In genomic region chr14:62417501-62417900, GRCm38 (mm10) we compare ENCODE assay signal across 18 mouse cellular contexts. TPM values are rescaled to one million over a fixed set of nuclear protein-coding genes. Genes with fewer than 3 reads are reported as not detected.
DNase-seq lines count a peak whose midpoint lies in the region; ATAC-seq lines count a peak whose summit lies in the region.
"Had no signal": no experiment of that assay in that cellular context is flagged by ENCODE, and none has a peak within 500 bp of the region (broad histone marks: within the 10 kb centered on the region; RNA-seq: fewer than 3 reads in every experiment).

No protein-coding gene starts in this region.

- H3K4me3 ChIP-seq in forebrain, embryonic 12.5 days (replicated peaks): no peak overlapping the region
- no peak overlapping the region for H3K4me3 ChIP-seq in forebrain, embryonic 11.5 days (ENCODE audit: low read depth, low read length)
- no peak overlapping the region for H3K4me3 ChIP-seq in heart, embryonic 16.5 days (ENCODE audit: low read length)
- H3K4me3 ChIP-seq: embryonic facial prominence, embryonic 15.5 days; heart, adult 2 months; limb, embryonic 13.5 days; midbrain, embryonic 12.5 days had no signal

- intact Hi-C loops in heart, postnatal 25 days (cut with DNase I): loop anchor here (2.0 kb wide), 1 partner anchor 39 kb away; the partner anchor contains the start of gene Gucy1b2

- peaks cover 29% of the 10 kb centered on the region for H3K4me1 ChIP-seq in forebrain, embryonic 12.5 days
- H3K4me1 ChIP-seq in forebrain, embryonic 11.5 days (replicated peaks; ENCODE audit: control insufficient read depth, insufficient read depth, low read length): 0 out of 2 replicates have a peak, but pooled peaks cover 2% of the 10 kb centered on the region
- H3K4me1 ChIP-seq in heart, embryonic 16.5 days (ENCODE audit: control insufficient read depth, insufficient read depth, low read length): peaks cover 22% of the 10 kb centered on the region
- H3K4me1 ChIP-seq: embryonic facial prominence, embryonic 15.5 days had no signal

- no peak overlapping the region for H3K4me2 ChIP-seq in forebrain, embryonic 12.5 days
- no peak overlapping the region for H3K4me2 ChIP-seq in forebrain, embryonic 11.5 days (ENCODE audit: low read depth, low read length, severe bottlenecking)
- H3K4me2 ChIP-seq in heart, embryonic 16.5 days (ENCODE audit: low read depth, low read length): no peak overlapping the region
- H3K4me2 ChIP-seq: embryonic facial prominence, embryonic 15.5 days; limb, embryonic 13.5 days; midbrain, embryonic 12.5 days had no signal

- 92% methylated on average over 3 of the region's 3 CpGs for WGBS in forebrain, embryonic 12.5 days
- 91% methylated on average over 3 of the region's 3 CpGs for WGBS in forebrain, embryonic 11.5 days
- 69% methylated on average over 3 of the region's 3 CpGs for WGBS in heart, embryonic 16.5 days

- no peaks in the 10 kb centered on the region for H3K36me3 ChIP-seq in forebrain, embryonic 12.5 days (replicated peaks)
- no peaks in the 10 kb centered on the region for H3K36me3 ChIP-seq in forebrain, embryonic 11.5 days (ENCODE audit: control insufficient read depth, insufficient read depth, low read length)
- no peaks in the 10 kb centered on the region for H3K36me3 ChIP-seq in heart, embryonic 16.5 days (ENCODE audit: control insufficient read depth, insufficient read depth)
- H3K36me3 ChIP-seq: embryonic facial prominence, embryonic 15.5 days; limb, embryonic 13.5 days; midbrain, embryonic 12.5 days had no signal

- no peaks in the 10 kb centered on the region for H3K27me3 ChIP-seq in forebrain, embryonic 12.5 days
- no peaks in the 10 kb centered on the region for H3K27me3 ChIP-seq in forebrain, embryonic 11.5 days (ENCODE audit: control insufficient read depth, insufficient read depth, low read length)
- H3K27me3 ChIP-seq in heart, embryonic 16.5 days (ENCODE audit: control insufficient read depth, insufficient read depth, low read length): no peaks in the 10 kb centered on the region
- H3K27me3 ChIP-seq: embryonic facial prominence, embryonic 15.5 days; limb, embryonic 13.5 days; midbrain, embryonic 12.5 days had no signal

- H3K27ac ChIP-seq in forebrain, embryonic 12.5 days: peak overlapping the region; percentile 82
- H3K27ac ChIP-seq in forebrain, embryonic 11.5 days (ENCODE audit: low read depth, low read length): no peak overlapping the region
- H3K27ac ChIP-seq in heart, embryonic 16.5 days (ENCODE audit: low read length): peak overlapping the region; percentile 49; the same call in 1 of the 2 replicates
- H3K27ac ChIP-seq: embryonic facial prominence, embryonic 15.5 days; heart, adult 2 months; limb, embryonic 13.5 days had no signal

- no peak for ATAC-seq in forebrain, embryonic 12.5 days (ENCODE audit: low FRiP score)
- no peak for ATAC-seq in forebrain, embryonic 11.5 days (replicated peaks; ENCODE audit: low FRiP score)
- ATAC-seq in heart, embryonic 16.5 days (replicated peaks; ENCODE audit: extremely low read depth, insufficient read depth, low FRiP score): no peak

- H3K9ac ChIP-seq in forebrain, embryonic 12.5 days: no peak overlapping the region
- H3K9ac ChIP-seq in forebrain, embryonic 11.5 days (ENCODE audit: low read length): no peak overlapping the region
- no peak overlapping the region for H3K9ac ChIP-seq in heart, embryonic 16.5 days (ENCODE audit: low read length)
- H3K9ac ChIP-seq: embryonic facial prominence, embryonic 15.5 days; limb, embryonic 13.5 days; midbrain, embryonic 12.5 days had no signal

- no peak for DNase-seq in forebrain, embryonic 11.5 days (ENCODE audit: low spot score)
- DNase-seq in heart, postnatal 25 days (ENCODE audit: low spot score): no peak
- peak; percentile 34 for DNase-seq in right cerebral cortex, adult 18-20 months
- no peak for DNase-seq in right cerebral cortex, postnatal 25 days
- no peak for DNase-seq in cerebellum, adult 18-20 months
- no peak for DNase-seq in adrenal gland, postnatal 14 days
- DNase-seq: adrenal gland, adult 8-10 months; kidney, adult 2 months had no signal

- no peaks in the 10 kb centered on the region for H3K9me3 ChIP-seq in forebrain, embryonic 12.5 days
- no peaks in the 10 kb centered on the region for H3K9me3 ChIP-seq in forebrain, embryonic 11.5 days (ENCODE audit: control insufficient read depth, low read length)
- no peaks in the 10 kb centered on the region for H3K9me3 ChIP-seq in heart, embryonic 16.5 days (replicated peaks; ENCODE audit: control insufficient read depth, low read length)
- H3K9me3 ChIP-seq: embryonic facial prominence, embryonic 15.5 days; limb, embryonic 13.5 days had no signal

RNA-seq across cellular contexts. Expression of gene Gucy1b2, which starts 38.6 kb away (rescaled TPM):
- 2.2 and 2.8 TPM in 2 replicates for polyA plus RNA-seq in forebrain, embryonic 12.5 days (2016; fragmentation: Nextera tagmentation; extraction: Ambion mirVana)
- 0.52 and 1.1 TPM in 2 replicates for polyA plus RNA-seq in forebrain, embryonic 11.5 days (2014; fragmentation: Nextera tagmentation; extraction: Ambion mirVana)
- 0.05 and 0.17 TPM in 2 replicates for polyA plus RNA-seq in heart, embryonic 16.5 days (2015; fragmentation: Nextera tagmentation; extraction: Ambion mirVana)
- not detected for total RNA-seq in heart, postnatal 25 days (2021)
- 0.83 and 0.93 TPM in 2 replicates for total RNA-seq in adrenal gland, postnatal 14 days (2021)
- total RNA-seq: gastrocnemius, adult 18-20 months had no signal
- polyA plus RNA-seq: large intestine, adult 2 months; liver, embryonic 16.5 days; small intestine, adult 2 months had no signal
